15 mouse cellular contexts compared by ENCODE assay signal in the genomic region with DNA sequence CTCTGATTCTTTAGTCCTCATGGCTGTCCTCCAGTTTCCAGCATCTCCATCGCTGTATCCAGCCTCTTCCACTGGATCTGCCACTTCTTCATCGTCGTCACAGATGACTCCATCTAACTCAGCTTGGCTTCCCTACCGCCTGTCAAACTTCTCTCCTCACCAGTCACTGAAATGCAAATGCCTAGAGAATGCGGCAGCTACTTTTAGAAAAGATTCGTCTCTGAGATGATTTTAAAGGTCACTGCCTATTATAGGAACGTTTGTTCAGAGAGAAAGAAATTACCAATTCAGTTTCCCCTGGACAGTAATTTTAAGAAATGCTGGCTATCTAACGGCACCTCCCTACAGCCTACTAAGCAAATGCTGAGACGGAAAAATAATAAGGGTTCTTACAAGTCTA. TPM values are rescaled to one million over a fixed set of nuclear protein-coding genes. Genes with fewer than 3 reads are reported as not detected.
A peak's percentile ranks its signal among the peaks of the same experiment; 100 is the strongest.
DNase-seq lines count a peak whose midpoint lies in the region; ATAC-seq lines count a peak whose summit lies in the region.
"Had no signal": no experiment of that assay in that cellular context is flagged by ENCODE, and none has a peak within 500 bp of the region (broad histone marks: within the 10 kb centered on the region; RNA-seq: fewer than 3 reads in every experiment).

No protein-coding gene starts in this region.

- DNase-seq in frontal cortex, postnatal 25 days (ENCODE audit: low spot score in 2 of 2), result no peak
- DNase-seq in brain, adult 2 months (ENCODE audit: low read depth, low spot score), result peak; percentile 71
- DNase-seq in telencephalon, adult 2 months (ENCODE audit: low read depth, low spot score), result peak; percentile 34
- DNase-seq: adrenal gland, adult 2 months; adrenal gland, postnatal 10 days; adrenal gland, postnatal 25 days; cerebellum, adult 11-12 months; cerebellum, adult 2 months; cerebellum, adult 9-10 months; cerebellum, postnatal 10 days; cerebellum, postnatal 25 days had no signal

- ATAC-seq in frontal cortex, adult (ENCODE audit: low TSS enrichment), result peak; percentile 85
- no peak for ATAC-seq in granulocyte monocyte progenitor cell, adult 5-6 weeks (replicated peaks; ENCODE audit: poor library complexity, severe bottlenecking)
- ATAC-seq: forebrain, embryonic 13.5 days; forebrain, embryonic 15.5 days had no signal

RNA-seq across cellular contexts. Expression of gene Pdcl3, which starts 50.4 kb away (rescaled TPM):
- 71.6 and 80.5 TPM in 2 replicates for total RNA-seq in granulocyte monocyte progenitor cell, adult 5-6 weeks (2014; fragmentation: Nextera tagmentation)
- 44.2 and 73.6 TPM in 2 replicates for total RNA-seq in granulocyte monocyte progenitor cell, adult 5-6 weeks (2017)

Comparison
In these comparisons a context has a peak if more than half of its experiments do, and no peak if none do; other contexts are left out.
1. DNase-seq: peak in brain, adult 2 months (single experiment) and telencephalon, adult 2 months (single experiment); none in frontal cortex, postnatal 25 days (0 of 2).